Mouse (Mus musculus) CH12.LX (cell line): ENCODE data around the gene Prn.

ENCODE experiments used
- BHLHE40 ChIP-seq: IDR thresholded peaks from 2 replicates; pipeline ENCODE4 v1.6.1; 2011; ENCODE audit warnings: mild to moderate bottlenecking, low read depth, low read length, improper control_type of control experiment
- CHD2 ChIP-seq: IDR thresholded peaks from 2 replicates; pipeline ENCODE4 v1.6.1; 2011; ENCODE audit warnings: low read length, improper control_type of control experiment
- CTCF ChIP-seq, 2 experiments: IDR thresholded peaks in 1 of 2; conservative IDR thresholded peaks in 1 of 2; 2 replicates each; pipeline ENCODE4 v1.5.1; 2011 to 2012; ENCODE audit warnings: low read depth in 2 of 2, low read length in 2 of 2, improper control_type of control experiment in 1 of 2, inconsistent platforms in 1 of 2, mild to moderate bottlenecking in 1 of 2, moderate library complexity in 1 of 2
- EP300 ChIP-seq: IDR thresholded peaks from 2 replicates; pipeline ENCODE4 v1.6.1; 2011; ENCODE audit warnings: low read length, improper control_type of control experiment
- HCFC1 ChIP-seq: IDR thresholded peaks from 2 replicates; pipeline ENCODE4 v1.6.1; 2012; ENCODE audit warnings: low read depth, mild to moderate bottlenecking, inconsistent platforms, low read length, improper control_type of control experiment
- IRF4 ChIP-seq: IDR thresholded peaks from 2 replicates; pipeline ENCODE4 v1.6.1; 2014; ENCODE audit warnings: low read depth, mild to moderate bottlenecking, inconsistent platforms, low read length, improper control_type of control experiment
- MAX ChIP-seq: IDR thresholded peaks from 2 replicates; pipeline ENCODE4 v1.6.1; 2011; ENCODE audit warnings: low read length, improper control_type of control experiment
- POLR2A ChIP-seq: IDR thresholded peaks from 2 replicates; pipeline ENCODE4 v1.6.1; 2011; ENCODE audit warnings: low read depth, mild to moderate bottlenecking, improper control_type of control experiment, low read length
- POLR2AphosphoS2 ChIP-seq: IDR thresholded peaks from 2 replicates; pipeline ENCODE4 v1.6.1; 2011; ENCODE audit warnings: low read depth, low read length, improper control_type of control experiment
- UBTF ChIP-seq: IDR thresholded peaks from 2 replicates; pipeline ENCODE4 v1.6.1; 2012; ENCODE audit warnings: low read depth, mild to moderate bottlenecking, inconsistent platforms, low read length, improper control_type of control experiment, moderate library complexity
- USF2 ChIP-seq: conservative IDR thresholded peaks from 2 replicates; pipeline ENCODE4 v1.6.1; 2011; ENCODE audit warnings: low read depth, low read length, improper control_type of control experiment
- ZC3H11A ChIP-seq: IDR thresholded peaks from 2 replicates; pipeline ENCODE4 v1.6.1; 2012; ENCODE audit warnings: low read depth, mild to moderate bottlenecking, inconsistent platforms, low read length, improper control_type of control experiment
- ZKSCAN1 ChIP-seq: IDR thresholded peaks from 2 replicates; pipeline ENCODE4 v1.6.1; 2012; ENCODE audit warnings: low read depth, inconsistent platforms, low read length, improper control_type of control experiment, borderline replicate concordance
- ZMIZ1 ChIP-seq: IDR thresholded peaks from 2 replicates; pipeline ENCODE4 v1.6.1; 2012; ENCODE audit warnings: low read depth, mild to moderate bottlenecking, inconsistent platforms, low read length, improper control_type of control experiment

DNA sequence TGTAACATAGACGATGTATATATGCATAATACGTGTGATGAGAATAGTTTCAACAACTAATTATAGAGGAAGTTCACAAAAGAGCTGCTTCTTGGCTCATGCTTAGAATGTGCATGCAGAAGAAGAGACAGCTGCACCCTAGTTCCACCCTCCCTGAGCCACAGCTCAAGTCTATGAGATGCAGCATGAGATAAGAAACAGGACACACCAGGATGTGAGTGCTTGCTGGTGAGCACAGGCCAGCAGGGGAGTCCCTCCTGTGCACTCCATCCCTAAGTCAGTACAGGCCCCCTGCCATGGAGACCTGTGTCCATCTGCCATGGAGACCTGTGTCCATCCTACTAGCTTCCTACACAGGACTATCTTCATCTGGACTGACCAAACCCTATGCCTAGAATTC, 60.8 kb downstream of the Prn start:
- TF ChIP-seq POLR2AphosphoS2 = no peak
- no peak for TF ChIP-seq BHLHE40
- TF ChIP-seq ZKSCAN1 = no peak
- no peak for TF ChIP-seq HCFC1
- TF ChIP-seq CTCF (conservative IDR thresholded peaks at IDR 0.05 in 1 of 2, IDR thresholded peaks at IDR 0.05 in 1 of 2; ENCODE audit: low read depth in 2 of 2, low read length in 2 of 2) = no peak
- no peak for TF ChIP-seq ZMIZ1
- TF ChIP-seq POLR2A = no peak
- TF ChIP-seq USF2 = no peak
- no peak for TF ChIP-seq ZC3H11A
- no peak for TF ChIP-seq EP300
- TF ChIP-seq IRF4 = no peak
- TF ChIP-seq UBTF = no peak
- no peak for TF ChIP-seq MAX
- TF ChIP-seq CHD2 = no peak
